Mouse (Mus musculus): ENCODE measurements at regions not wholly inside any gene's neighbourhood (a gene's known extent, or its start where the extent isn't known, plus 50 kb on each side); places are given as distances from the start of the nearest gene placed in this dataset.

DNA sequence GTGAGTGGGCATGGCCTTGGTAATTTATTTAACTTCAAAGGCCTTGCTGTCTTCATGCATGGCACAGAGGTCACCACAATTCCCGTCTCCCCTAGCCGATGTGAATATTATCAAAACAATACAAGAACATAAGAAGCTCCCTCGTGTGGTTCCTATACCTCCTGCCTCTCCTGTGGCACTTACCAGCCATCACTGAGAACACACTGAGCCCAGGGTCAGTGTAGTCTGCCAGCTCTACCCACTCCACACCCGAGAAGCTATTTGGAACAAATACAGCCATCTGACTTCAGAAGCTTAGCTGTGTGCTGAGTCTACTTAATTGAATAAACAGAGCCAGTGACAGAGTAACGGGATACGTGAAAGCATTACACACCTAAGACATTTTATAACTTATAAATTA, 605.7 kb upstream of the Arpp21 start:
- DNase-seq (no peak), ATAC-seq (ENCODE audit: low FRiP score, low TSS enrichment) (no peak)
- no peaks in the 10 kb centered on the region for H3K36me3 ChIP-seq (ENCODE audit: control insufficient read depth, insufficient read depth, low read length)
- H3K4me3 ChIP-seq (replicated peaks; ENCODE audit: low read depth, low read length): no peak overlapping the region
- no peaks in the 10 kb centered on the region for H3K4me1 ChIP-seq (ENCODE audit: control insufficient read depth, insufficient read depth, low read length)
- no peak overlapping the region for H3K4me2 ChIP-seq (ENCODE audit: low read length)
- no peaks in the 10 kb centered on the region for H3K27me3 ChIP-seq (ENCODE audit: control insufficient read depth, insufficient read depth, low read length)
- no peaks in the 10 kb centered on the region for H3K9me3 ChIP-seq (ENCODE audit: control insufficient read depth, low read length)
- no peak overlapping the region for H3K9ac ChIP-seq (replicated peaks; ENCODE audit: low read length)
- 74% methylated on average over 6 of the region's 6 CpGs for WGBS
- no peak overlapping the region for H3K27ac ChIP-seq (replicated peaks; ENCODE audit: low read depth, low read length)

DNA sequence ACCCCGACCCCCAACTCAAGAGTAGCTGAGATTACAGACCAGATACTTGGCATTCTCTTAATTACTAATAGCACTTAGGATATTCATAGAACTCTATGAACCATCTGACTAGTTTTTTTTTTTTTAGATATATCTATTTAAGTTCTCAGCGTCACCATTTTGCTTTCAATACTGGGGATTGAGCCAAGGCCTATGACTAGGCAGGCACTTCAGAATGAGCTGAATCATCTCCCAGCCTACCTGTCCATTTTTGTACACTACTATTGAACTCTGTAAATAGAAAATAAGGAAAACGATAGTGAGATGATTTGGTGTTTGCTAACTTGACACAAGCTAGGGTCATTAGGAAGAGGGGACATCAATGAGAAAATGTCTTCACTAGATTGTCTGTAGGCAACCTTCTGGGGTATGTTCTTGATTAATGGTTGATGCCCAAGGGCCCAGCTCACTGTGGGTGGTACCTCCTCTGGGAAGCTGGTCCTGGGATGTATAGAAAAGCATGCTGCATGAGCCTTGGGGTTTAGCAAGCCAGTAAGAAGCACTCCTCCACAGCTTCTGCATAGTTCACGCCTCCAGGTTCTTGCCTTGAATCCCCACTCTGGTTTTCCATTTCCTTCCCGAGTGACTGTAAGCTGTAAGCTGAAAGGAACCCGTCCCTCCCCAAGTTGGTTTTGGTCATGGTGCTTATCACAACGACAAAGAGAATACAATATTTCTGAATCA, 603.5 kb upstream of the Arpp21 start:
- DNase-seq: no peak
- 82% methylated on average over 7 of the region's 7 CpGs for WGBS

DNA sequence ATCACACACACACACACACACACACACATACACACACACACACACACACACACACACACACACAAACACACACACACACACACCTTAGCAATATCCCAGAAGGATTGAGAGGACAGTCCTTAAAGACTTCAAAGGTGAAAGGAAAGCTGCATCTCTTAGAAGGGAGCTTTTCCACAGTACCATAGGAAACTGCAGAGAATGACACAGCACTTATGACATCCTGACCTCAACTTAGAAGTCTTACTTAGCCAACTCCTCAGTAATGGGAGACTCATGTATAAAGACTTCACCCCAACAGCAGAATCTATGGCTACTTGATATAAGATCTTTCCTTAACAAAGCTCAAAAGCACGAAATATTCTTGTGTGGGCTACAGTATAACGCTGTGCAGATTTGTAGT, 601.8 kb upstream of the Arpp21 start:
- Histone ChIP-seq H3K4me3 (replicated peaks; ENCODE audit: low read depth, low read length) (no peak overlapping the region), H3K9me3 (ENCODE audit: control insufficient read depth, low read length) (no peaks in the 10 kb centered on the region), H3K9ac (replicated peaks; ENCODE audit: low read length) (no peak overlapping the region), H3K27ac (replicated peaks; ENCODE audit: low read depth, low read length) (no peak overlapping the region), H3K4me2 (ENCODE audit: low read length) (no peak overlapping the region), H3K27me3 (ENCODE audit: control insufficient read depth, insufficient read depth, low read length) (no peaks in the 10 kb centered on the region), H3K36me3 (ENCODE audit: control insufficient read depth, insufficient read depth, low read length) (no peaks in the 10 kb centered on the region), H3K4me1 (ENCODE audit: control insufficient read depth, insufficient read depth, low read length) (no peaks in the 10 kb centered on the region)
- 88% methylated on average over 2 of the region's 2 CpGs for WGBS
- DNase-seq: no peak
- no peak for ATAC-seq (ENCODE audit: low FRiP score, low TSS enrichment)

More for the DNA sequence above, 603.5 kb upstream of the Arpp21 start:
- no peak overlapping the region for H3K4me2 ChIP-seq (ENCODE audit: low read length)
- no peaks in the 10 kb centered on the region for H3K36me3 ChIP-seq (ENCODE audit: control insufficient read depth, insufficient read depth, low read length)
- no peak overlapping the region for H3K9ac ChIP-seq (replicated peaks; ENCODE audit: low read length)
- no peak overlapping the region for H3K4me3 ChIP-seq (replicated peaks; ENCODE audit: low read depth, low read length)
- ATAC-seq (ENCODE audit: low FRiP score, low TSS enrichment): no peak
- H3K4me1 ChIP-seq (ENCODE audit: control insufficient read depth, insufficient read depth, low read length): no peaks in the 10 kb centered on the region
- no peaks in the 10 kb centered on the region for H3K9me3 ChIP-seq (ENCODE audit: control insufficient read depth, low read length)
- no peak overlapping the region for H3K27ac ChIP-seq (replicated peaks; ENCODE audit: low read depth, low read length)
- no peaks in the 10 kb centered on the region for H3K27me3 ChIP-seq (ENCODE audit: control insufficient read depth, insufficient read depth, low read length)

DNA sequence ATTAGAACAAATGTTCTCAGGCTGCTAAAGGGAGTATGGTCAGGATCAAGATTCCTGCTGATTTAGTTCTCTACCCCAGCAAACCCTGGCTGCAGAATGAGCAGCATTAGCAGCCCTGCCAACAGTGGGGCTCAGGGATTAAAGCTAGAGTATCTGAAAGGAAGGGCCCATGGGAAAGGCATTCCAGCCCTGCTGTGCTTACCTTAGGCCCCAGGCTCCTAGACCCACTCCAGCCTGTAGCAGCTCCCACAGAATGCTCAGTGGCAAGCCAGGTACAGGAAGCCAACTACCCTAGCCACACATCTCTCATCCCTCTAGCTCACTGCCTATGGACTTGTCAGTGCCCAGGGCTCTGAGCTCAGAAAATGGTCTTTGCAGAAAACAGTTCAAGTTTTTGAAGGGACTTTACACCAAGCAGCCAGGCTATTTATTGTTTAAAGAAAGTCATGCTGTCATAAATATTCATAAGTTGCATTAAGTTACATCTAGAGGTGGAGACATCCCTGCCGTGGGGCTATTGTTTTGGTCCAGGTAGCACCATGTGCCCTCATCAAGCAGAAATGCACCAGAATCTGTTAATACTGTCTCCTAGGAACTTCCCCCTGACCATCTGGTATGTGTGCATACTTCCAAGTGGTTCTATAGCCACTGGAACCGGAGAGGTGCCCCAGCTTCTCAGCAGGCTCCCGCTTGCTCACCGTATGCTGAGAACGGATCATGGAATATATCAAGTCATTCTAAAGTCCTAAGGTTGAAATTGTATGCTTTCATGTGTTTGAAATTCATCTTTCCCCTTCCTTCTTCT, 598.9 kb upstream of the Arpp21 start:
- no peaks in the 10 kb centered on the region for H3K4me1 ChIP-seq (ENCODE audit: control insufficient read depth, insufficient read depth, low read length)
- H3K9ac ChIP-seq (replicated peaks; ENCODE audit: low read length): no peak overlapping the region
- H3K36me3 ChIP-seq (ENCODE audit: control insufficient read depth, insufficient read depth, low read length): no peaks in the 10 kb centered on the region
- ATAC-seq (ENCODE audit: low FRiP score, low TSS enrichment) (no peak), DNase-seq (no peak)
- no peaks in the 10 kb centered on the region for H3K9me3 ChIP-seq (ENCODE audit: control insufficient read depth, low read length)
- no peaks in the 10 kb centered on the region for H3K27me3 ChIP-seq (ENCODE audit: control insufficient read depth, insufficient read depth, low read length)
- no peak overlapping the region for H3K4me3 ChIP-seq (replicated peaks; ENCODE audit: low read depth, low read length)
- H3K27ac ChIP-seq (replicated peaks; ENCODE audit: low read depth, low read length): no peak overlapping the region
- WGBS: 68% methylated on average over 5 of the region's 5 CpGs
- H3K4me2 ChIP-seq (ENCODE audit: low read length): no peak overlapping the region

DNA sequence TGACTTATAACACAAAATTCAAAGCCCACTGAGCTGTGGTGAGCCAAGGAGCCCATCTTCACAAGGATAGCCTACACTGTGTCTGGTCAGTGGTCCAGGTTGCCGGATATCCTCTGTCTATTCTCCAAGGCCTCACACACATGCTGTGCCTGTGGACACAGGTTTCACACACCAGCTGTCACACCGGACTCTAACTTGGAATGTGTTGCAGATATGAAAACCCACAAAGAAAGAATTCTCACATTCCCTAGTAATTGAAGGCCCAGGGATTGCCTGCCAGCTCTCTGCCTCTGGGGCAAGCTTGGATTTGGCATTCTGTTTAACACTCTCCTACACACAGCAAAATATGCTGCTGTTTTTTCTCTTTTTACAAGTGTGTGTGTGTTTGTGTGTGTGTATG, 595.4 kb upstream of the Arpp21 start:
- no peaks in the 10 kb centered on the region for H3K36me3 ChIP-seq (ENCODE audit: control insufficient read depth, insufficient read depth, low read length)
- ATAC-seq (ENCODE audit: low FRiP score, low TSS enrichment): no peak
- H3K4me2 ChIP-seq (ENCODE audit: low read length): no peak overlapping the region
- WGBS: 91% methylated on average over 2 of the region's 2 CpGs
- no peaks in the 10 kb centered on the region for H3K9me3 ChIP-seq (ENCODE audit: control insufficient read depth, low read length)
- H3K27ac ChIP-seq (replicated peaks; ENCODE audit: low read depth, low read length): no peak overlapping the region
- H3K4me3 ChIP-seq (replicated peaks; ENCODE audit: low read depth, low read length): no peak overlapping the region
- peak; percentile 9 for DNase-seq
- no peaks in the 10 kb centered on the region for H3K4me1 ChIP-seq (ENCODE audit: control insufficient read depth, insufficient read depth, low read length)
- H3K27me3 ChIP-seq (ENCODE audit: control insufficient read depth, insufficient read depth, low read length): no peaks in the 10 kb centered on the region
- H3K9ac ChIP-seq (replicated peaks; ENCODE audit: low read length): no peak overlapping the region

DNA sequence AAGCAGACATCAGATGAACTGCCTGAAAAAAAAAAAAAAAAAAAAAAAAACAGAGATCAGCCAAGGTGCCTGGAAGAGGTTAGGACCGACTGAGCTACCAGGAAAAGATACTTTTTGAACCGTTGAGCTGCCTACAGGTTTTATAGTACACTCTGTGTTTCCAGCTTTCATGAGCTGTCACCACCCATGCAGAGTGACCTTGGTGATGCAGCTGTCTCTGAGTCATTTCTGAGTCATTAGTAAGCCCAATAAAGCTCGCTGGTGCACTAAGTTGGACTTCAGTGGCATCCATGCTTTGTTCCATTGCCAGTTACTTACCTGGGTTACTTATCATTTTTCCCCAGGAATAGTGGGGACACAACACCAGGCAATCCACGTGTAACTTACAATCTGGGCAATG, 592.9 kb upstream of the Arpp21 start:
- WGBS: 81% methylated on average over 4 of the region's 4 CpGs
- ATAC-seq (ENCODE audit: low FRiP score, low TSS enrichment): no peak
- no peaks in the 10 kb centered on the region for H3K27me3 ChIP-seq (ENCODE audit: control insufficient read depth, insufficient read depth, low read length)
- H3K36me3 ChIP-seq (ENCODE audit: control insufficient read depth, insufficient read depth, low read length): no peaks in the 10 kb centered on the region
- H3K9me3 ChIP-seq (ENCODE audit: control insufficient read depth, low read length): no peaks in the 10 kb centered on the region
- H3K27ac ChIP-seq (replicated peaks; ENCODE audit: low read depth, low read length): no peak overlapping the region
- no peaks in the 10 kb centered on the region for H3K4me1 ChIP-seq (ENCODE audit: control insufficient read depth, insufficient read depth, low read length)
- DNase-seq: no peak
- H3K4me3 ChIP-seq (replicated peaks; ENCODE audit: low read depth, low read length): no peak overlapping the region
- H3K9ac ChIP-seq (replicated peaks; ENCODE audit: low read length): no peak overlapping the region
- no peak overlapping the region for H3K4me2 ChIP-seq (ENCODE audit: low read length)

DNA sequence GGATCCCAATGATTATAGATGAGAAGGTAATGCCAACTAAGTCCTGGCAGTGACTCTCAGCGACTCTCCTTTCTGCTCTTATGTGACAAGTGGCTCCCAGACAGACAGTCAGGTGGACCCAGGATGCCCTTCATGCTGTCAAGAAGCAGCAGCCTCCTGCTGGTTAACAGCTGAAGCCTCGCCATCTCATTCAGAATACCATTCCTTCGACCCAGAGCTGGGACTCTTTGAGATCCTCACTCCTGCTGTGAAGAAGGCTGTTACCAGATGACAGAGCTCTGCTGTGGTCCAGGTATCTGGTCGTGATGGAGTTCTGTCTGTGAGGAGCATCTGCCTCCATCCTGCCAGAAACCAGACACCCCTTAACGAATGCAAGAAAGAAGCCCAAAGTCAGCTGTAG, 590.9 kb upstream of the Arpp21 start:
- Histone ChIP-seq H3K9ac (replicated peaks; ENCODE audit: low read length) (no peak overlapping the region), H3K36me3 (ENCODE audit: control insufficient read depth, insufficient read depth, low read length) (no peaks in the 10 kb centered on the region), H3K4me1 (ENCODE audit: control insufficient read depth, insufficient read depth, low read length) (no peaks in the 10 kb centered on the region), H3K4me2 (ENCODE audit: low read length) (no peak overlapping the region), H3K27ac (replicated peaks; ENCODE audit: low read depth, low read length) (no peak overlapping the region), H3K4me3 (replicated peaks; ENCODE audit: low read depth, low read length) (no peak overlapping the region), H3K9me3 (ENCODE audit: control insufficient read depth, low read length) (no peaks in the 10 kb centered on the region), H3K27me3 (ENCODE audit: control insufficient read depth, insufficient read depth, low read length) (no peaks in the 10 kb centered on the region)
- ATAC-seq (ENCODE audit: low FRiP score, low TSS enrichment) (no peak), DNase-seq (no peak)
- WGBS: 50% methylated on average over 5 of the region's 5 CpGs

DNA sequence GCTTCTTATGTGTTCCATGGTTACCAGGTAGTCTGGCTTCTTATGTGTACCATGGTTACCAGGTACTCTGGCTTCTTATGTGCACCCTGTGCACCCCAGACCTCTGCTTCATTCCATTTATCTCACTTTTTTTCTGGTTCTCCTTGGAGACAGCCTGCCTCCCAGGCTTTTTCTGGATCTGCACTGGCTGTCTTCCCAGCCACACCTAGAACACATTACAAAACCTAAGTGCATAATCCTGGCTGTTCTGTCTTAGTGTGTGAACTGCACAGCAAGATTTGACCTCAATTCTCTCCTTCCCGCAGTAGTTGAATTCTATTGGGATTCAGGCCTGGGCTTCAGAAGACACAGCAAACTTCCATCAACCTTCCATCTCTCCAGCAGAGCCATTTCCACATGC, 586.2 kb upstream of the Arpp21 start:
- Histone ChIP-seq H3K27ac (replicated peaks; ENCODE audit: low read depth, low read length) (no peak overlapping the region), H3K9ac (replicated peaks; ENCODE audit: low read length) (no peak overlapping the region), H3K4me1 (ENCODE audit: control insufficient read depth, insufficient read depth, low read length) (no peaks in the 10 kb centered on the region), H3K4me3 (replicated peaks; ENCODE audit: low read depth, low read length) (no peak overlapping the region), H3K36me3 (ENCODE audit: control insufficient read depth, insufficient read depth, low read length) (no peaks in the 10 kb centered on the region), H3K4me2 (ENCODE audit: low read length) (no peak overlapping the region), H3K9me3 (ENCODE audit: control insufficient read depth, low read length) (no peaks in the 10 kb centered on the region), H3K27me3 (ENCODE audit: control insufficient read depth, insufficient read depth, low read length) (no peaks in the 10 kb centered on the region)
- no peak for DNase-seq
- no peak for ATAC-seq (ENCODE audit: low FRiP score, low TSS enrichment)
- 87% methylated on average over 1 of the region's 1 CpGs for WGBS

DNA sequence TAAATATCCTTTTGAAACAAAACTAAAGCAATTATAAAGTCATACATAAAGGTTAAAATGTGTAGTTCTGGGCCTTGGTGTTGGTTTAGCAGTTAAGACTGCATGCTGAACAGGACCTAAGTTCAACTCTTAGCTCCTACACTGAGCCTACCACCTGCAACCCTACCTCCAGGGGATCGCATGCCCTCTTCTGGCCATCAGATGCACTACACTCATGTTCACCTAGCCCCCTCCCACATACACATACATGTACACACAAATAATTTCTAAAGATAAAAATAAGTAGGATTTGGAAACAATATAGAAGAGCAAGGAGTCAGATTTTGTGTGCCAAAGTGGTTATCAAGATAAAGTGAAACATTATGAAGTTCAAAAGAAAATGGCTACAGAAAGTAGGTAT, 576.2 kb upstream of the Arpp21 start:
- Histone ChIP-seq H3K9me3 (ENCODE audit: control insufficient read depth, low read length) (no peaks in the 10 kb centered on the region), H3K27me3 (ENCODE audit: control insufficient read depth, insufficient read depth, low read length) (no peaks in the 10 kb centered on the region), H3K4me3 (replicated peaks; ENCODE audit: low read depth, low read length) (no peak overlapping the region), H3K9ac (replicated peaks; ENCODE audit: low read length) (no peak overlapping the region), H3K4me1 (ENCODE audit: control insufficient read depth, insufficient read depth, low read length) (no peaks in the 10 kb centered on the region), H3K27ac (replicated peaks; ENCODE audit: low read depth, low read length) (no peak overlapping the region), H3K4me2 (ENCODE audit: low read length) (no peak overlapping the region), H3K36me3 (ENCODE audit: control insufficient read depth, insufficient read depth, low read length) (no peaks in the 10 kb centered on the region)
- DNase-seq (no peak), ATAC-seq (ENCODE audit: low FRiP score, low TSS enrichment) (no peak)
- 35% methylated on average over 1 of the region's 1 CpGs for WGBS

Data from midbrain, embryonic 14.5 days (tissue).